In the genomic region with DNA sequence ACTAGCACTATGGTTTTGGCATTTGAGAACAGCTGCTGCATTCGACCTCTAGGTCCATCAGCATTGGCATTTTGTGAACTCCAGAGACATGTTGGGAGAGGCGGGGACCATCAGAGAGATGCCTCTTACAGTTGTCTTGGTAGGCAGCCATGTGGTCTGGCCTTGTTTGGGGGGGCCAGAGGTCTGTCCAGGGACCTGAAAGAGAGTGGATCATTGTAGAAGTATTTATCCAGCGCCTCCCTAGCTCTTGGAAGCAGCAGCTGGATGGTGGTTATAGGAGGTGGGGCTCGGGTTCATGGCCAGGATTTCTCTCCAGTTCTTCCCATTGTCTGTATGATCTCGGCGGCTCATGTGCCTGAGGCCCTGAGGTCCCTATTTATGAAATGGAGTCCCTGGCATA, we compare ENCODE assay signal across 11 mouse cellular contexts.
"Had no signal": no experiment of that assay in that cellular context is flagged by ENCODE, and none has a peak within 500 bp of the region (broad histone marks: within the 10 kb centered on the region; RNA-seq: fewer than 3 reads in every experiment).

No protein-coding gene starts in this region.

- H3K36me3 ChIP-seq: limb, embryonic 13.5 days; midbrain, embryonic 12.5 days had no signal

- H3K4me2 ChIP-seq: limb, embryonic 13.5 days; midbrain, embryonic 12.5 days had no signal

- H3K9ac ChIP-seq: limb, embryonic 13.5 days; liver, embryonic 14.5 days; midbrain, embryonic 12.5 days had no signal

- ATAC-seq: midbrain, embryonic 16.5 days had no signal

- H3K27ac ChIP-seq: kidney, postnatal 0 days; limb, embryonic 13.5 days; liver, embryonic 14.5 days; midbrain, embryonic 12.5 days had no signal

- DNase-seq: kidney, adult 9 months; kidney, postnatal 36 days; left cerebral cortex, postnatal 4 days; lung, adult 18-20 months; right cerebral cortex, postnatal 14 days; thymus, postnatal 4 days had no signal

- H3K27me3 ChIP-seq: limb, embryonic 13.5 days; midbrain, embryonic 12.5 days had no signal

- H3K9me3 ChIP-seq: limb, embryonic 13.5 days; midbrain, embryonic 12.5 days had no signal

- H3K4me3 ChIP-seq: limb, embryonic 13.5 days; midbrain, embryonic 12.5 days had no signal

- H3K4me1 ChIP-seq: midbrain, embryonic 12.5 days had no signal
